Mouse (Mus musculus) bone marrow, adult 2 months (tissue): Measurements from ENCODE around the gene Hal.

Experiments
- CTCF ChIP-seq: fragments of 200-500 bp; IDR thresholded peaks from 2 replicates; pipeline ENCODE4 v1.5.1; 2011; ENCODE audit warnings: low read length, control low read depth; ENCODE audit not compliant: control insufficient read depth, insufficient read depth
- POLR2A ChIP-seq: fragments of 200-500 bp; IDR thresholded peaks from 2 replicates; pipeline ENCODE4 v1.6.1; 2011; ENCODE audit warnings: low read depth, mild to moderate bottlenecking, control low read depth, low read length, borderline replicate concordance; ENCODE audit not compliant: control insufficient read depth

DNA sequence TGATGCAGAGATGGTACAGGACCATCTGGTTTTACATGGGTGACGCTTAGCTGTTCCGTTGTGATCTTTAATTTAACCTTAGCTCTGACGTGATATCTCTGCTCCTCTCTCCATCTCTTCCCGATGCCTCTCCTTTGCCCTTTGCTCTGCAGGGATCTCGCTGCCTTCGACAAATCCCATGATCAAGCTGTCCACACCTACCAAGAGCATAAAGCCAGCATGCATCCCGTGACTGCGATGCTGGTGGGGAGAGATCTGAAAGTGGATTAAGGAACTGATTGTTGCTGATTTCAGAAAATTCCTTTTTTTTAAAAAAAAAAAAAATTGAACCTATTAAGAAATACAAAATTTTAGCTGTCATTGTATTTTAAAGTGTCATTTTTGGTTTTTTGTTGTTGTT, 4.1 kb upstream of the Hal start:
- TF ChIP-seq CTCF (no peak), POLR2A (no peak)
